Mouse (Mus musculus) bone marrow macrophage, adult 2 months (primary cell): ENCODE results near the gene Myo10.

Experiments
- CTCF ChIP-seq: IDR thresholded peaks from 2 replicates; pipeline ENCODE4 v1.5.1; 2012; ENCODE audit warnings: low read depth, mild to moderate bottlenecking, low read length, moderate library complexity
- POLR2A ChIP-seq: IDR thresholded peaks from 2 replicates; pipeline ENCODE4 v1.6.1; 2012; ENCODE audit warnings: mild to moderate bottlenecking, low read depth, low read length, borderline replicate concordance

- no peak for TF ChIP-seq POLR2A
- no peak for TF ChIP-seq CTCF
Observed at GRCm38 (mm10) chr15:25761800-25762211, 139.5 kb downstream of the Myo10 start.
